8 mouse cellular contexts compared by ENCODE assay signal in genomic region chr13:111413156-111413555, GRCm38 (mm10).
DNase-seq lines count a peak whose midpoint lies in the region; ATAC-seq and TF ChIP-seq lines count a peak whose summit lies in the region.

No protein-coding gene starts in this region.

- peak; percentile 51 for DNase-seq in kidney, adult 18-20 months
- peak; percentile 78 for DNase-seq in adrenal gland, postnatal 14 days
- peak; percentile 81 for DNase-seq in embryonic facial prominence, embryonic 11.5 days (ENCODE audit: low spot score)
- peak; percentile 47 for DNase-seq in layer of hippocampus, adult 9-11 months
- DNase-seq in natural killer cell, adult 2 months (ENCODE audit: low spot score in 2 of 2) = peak; percentile 17 to 60
- DNase-seq in ovary, adult 18-20 months (ENCODE audit: low spot score) = no peak

- no peak for ATAC-seq in kidney, embryonic 15.5 days (replicated peaks; ENCODE audit: low FRiP score)
- ATAC-seq in embryonic facial prominence, embryonic 11.5 days (replicated peaks; ENCODE audit: insufficient number of reproducible peaks, low FRiP score, low TSS enrichment, low read depth) = no peak

- no peak overlapping the region for H3K27ac ChIP-seq in kidney, embryonic 15.5 days
- H3K27ac ChIP-seq in embryonic facial prominence, embryonic 11.5 days (replicated peaks; ENCODE audit: low read depth, low read length) = no peak overlapping the region

- H3K9me3 ChIP-seq in kidney, embryonic 15.5 days (replicated peaks) = no peaks in the 10 kb centered on the region
- no peaks in the 10 kb centered on the region for H3K9me3 ChIP-seq in E14TG2a.4 (ENCODE audit: low read length)
- no peaks in the 10 kb centered on the region for H3K9me3 ChIP-seq in embryonic facial prominence, embryonic 11.5 days (replicated peaks; ENCODE audit: control insufficient read depth, low read length)

- H3K9ac ChIP-seq in kidney, embryonic 15.5 days = no peak overlapping the region
- H3K9ac ChIP-seq in embryonic facial prominence, embryonic 11.5 days (replicated peaks; ENCODE audit: low read length) = no peak overlapping the region

- H3K4me2 ChIP-seq in kidney, embryonic 15.5 days = no peak overlapping the region
- no peak overlapping the region for H3K4me2 ChIP-seq in embryonic facial prominence, embryonic 11.5 days (ENCODE audit: low read depth, low read length)

- peaks cover 5% of the 10 kb centered on the region; the same call in 1 of the 2 replicates for H3K4me1 ChIP-seq in kidney, embryonic 15.5 days
- no peaks in the 10 kb centered on the region; the same call in 1 of the 2 replicates for H3K4me1 ChIP-seq in E14TG2a.4 (replicated peaks; ENCODE audit: low read depth, low read length)
- no peaks in the 10 kb centered on the region for H3K4me1 ChIP-seq in embryonic facial prominence, embryonic 11.5 days (ENCODE audit: control insufficient read depth, insufficient read depth, low read length)

- H3K4me3 ChIP-seq in kidney, embryonic 15.5 days (replicated peaks) = no peak overlapping the region
- no peak overlapping the region for H3K4me3 ChIP-seq in E14TG2a.4 (replicated peaks; ENCODE audit: low read length)
- no peak overlapping the region for H3K4me3 ChIP-seq in embryonic facial prominence, embryonic 11.5 days (ENCODE audit: low read depth, low read length)

- 40% methylated on average over 4 of the region's 4 CpGs for WGBS in kidney, embryonic 15.5 days
- 39% methylated on average over 4 of the region's 4 CpGs for WGBS in embryonic facial prominence, embryonic 11.5 days

- H3K36me3 ChIP-seq in kidney, embryonic 15.5 days = no peaks in the 10 kb centered on the region
- no peaks in the 10 kb centered on the region for H3K36me3 ChIP-seq in E14TG2a.4 (ENCODE audit: insufficient read depth, low read length)
- no peaks in the 10 kb centered on the region for H3K36me3 ChIP-seq in embryonic facial prominence, embryonic 11.5 days (replicated peaks; ENCODE audit: control insufficient read depth, insufficient read depth, low read depth, low read length)

- no peaks in the 10 kb centered on the region for H3K27me3 ChIP-seq in kidney, embryonic 15.5 days
- 0 out of 2 replicates have a peak, but pooled peaks cover 2% of the 10 kb centered on the region for H3K27me3 ChIP-seq in E14TG2a.4 (ENCODE audit: insufficient read depth, low read length)
- no peaks in the 10 kb centered on the region for H3K27me3 ChIP-seq in embryonic facial prominence, embryonic 11.5 days (ENCODE audit: control insufficient read depth, insufficient read depth, low read length)

- TF ChIP-seq CTCF in E14TG2a.4 (conservative IDR thresholded peaks at IDR 0.05; ENCODE audit: low read length) = peak; percentile 59
